Mouse (Mus musculus) heart, adult 2 months (tissue): ENCODE results near the gene Uhrf1. TPM values are rescaled to one million over a fixed set of nuclear protein-coding genes. Genes with fewer than 3 reads are reported as not detected.

Source experiments
- DNase-seq, 2 experiments: peaks; one replicate each; pipeline ENCODE4 v3.0.0; 2021
- H3K27ac ChIP-seq: fragments of 200-600 bp; 2 replicates; pipeline ENCODE4 v1.8.1; 2022
- H3K27me3 ChIP-seq: fragments of 200-500 bp; 2 replicates; pipeline ENCODE4 v1.6.1; 2012; ENCODE audit warnings: mild to moderate bottlenecking, low read length, inconsistent platforms, mixed read lengths; ENCODE audit not compliant: control insufficient read depth, insufficient read depth
- H3K36me3 ChIP-seq: fragments of 200-500 bp; 2 replicates; pipeline ENCODE4 v1.6.1; 2012; ENCODE audit warnings: low read length, inconsistent platforms; ENCODE audit not compliant: control insufficient read depth, insufficient read depth
- H3K4me1 ChIP-seq: fragments of 200-500 bp; 2 replicates; pipeline ENCODE4 v1.6.1; 2011; ENCODE audit warnings: low read length; ENCODE audit not compliant: control insufficient read depth, insufficient read depth
- H3K4me3 ChIP-seq: fragments of 200-600 bp; 2 replicates; pipeline ENCODE4 v1.8.1; 2022
- H3K79me2 ChIP-seq: fragments of 200-500 bp; replicated peaks from 2 replicates; pipeline ENCODE4 v1.6.1; 2012; ENCODE audit warnings: mild to moderate bottlenecking, inconsistent platforms, low read length, moderate library complexity, mixed read lengths; ENCODE audit not compliant: control insufficient read depth, insufficient read depth
- H3K9ac ChIP-seq: fragments of 200-500 bp; 2 replicates; pipeline ENCODE4 v1.6.1; 2012; ENCODE audit warnings: low read depth, mild to moderate bottlenecking, control low read depth, inconsistent platforms, low read length, mixed read lengths
- CTCF ChIP-seq: fragments of 200-600 bp; IDR thresholded peaks from 2 replicates; pipeline ENCODE4 v1.8.1; 2022; ENCODE audit warnings: antibody characterized with exemption, mild to moderate bottlenecking, moderate library complexity
- EP300 ChIP-seq: fragments of 200-500 bp; IDR thresholded peaks from 2 replicates; pipeline ENCODE4 v1.6.1; 2011; ENCODE audit warnings: low read depth, low read length, control low read depth; ENCODE audit not compliant: insufficient read depth
- POLR2A ChIP-seq: fragments of 200-500 bp; IDR thresholded peaks from 2 replicates; pipeline ENCODE4 v1.6.1; 2011; ENCODE audit warnings: mild to moderate bottlenecking, low read depth, low read length, control low read depth; ENCODE audit not compliant: insufficient read depth
- WGBS: fragments of 180-500 bp; shearing (Covaris S2); methylation state at CpG from one replicate; pipeline ENCODE4 v1.1.7; 2018; 5-methylcytosine and 5-hydroxymethylcytosine counted together
- intact Hi-C: fragments of 180-260 bp; cut with DNase I; formaldehyde crosslinking; loops from one replicate; pipeline ENCODE4 v1.15.1; 2025
- polyA plus RNA-seq: library from polyadenylated mRNA; depleted of rRNA; stranded (reverse); fragments of >200 nt; gene quantifications from 2 replicates; pipeline ENCODE4 v1.2.3, GENCODE M21; 2012
- total RNA-seq, 2 experiments: library from RNA; stranded (reverse); gene quantifications; 2 replicates each; pipeline ENCODE4 v1.2.3; 2021

The Uhrf1 gene
- total and polyA plus RNA-seq, 3 experiments, result 1.2 to 2.4 (median 2.0) TPM

- Histone ChIP-seq H3K9ac (no peak overlapping the region), H3K79me2 (no peaks in the 10 kb centered on the region)
Observed at GRCm38 (mm10) chr17:56360451-56360850, 57.3 kb downstream of the Uhrf1 start.

DNA sequence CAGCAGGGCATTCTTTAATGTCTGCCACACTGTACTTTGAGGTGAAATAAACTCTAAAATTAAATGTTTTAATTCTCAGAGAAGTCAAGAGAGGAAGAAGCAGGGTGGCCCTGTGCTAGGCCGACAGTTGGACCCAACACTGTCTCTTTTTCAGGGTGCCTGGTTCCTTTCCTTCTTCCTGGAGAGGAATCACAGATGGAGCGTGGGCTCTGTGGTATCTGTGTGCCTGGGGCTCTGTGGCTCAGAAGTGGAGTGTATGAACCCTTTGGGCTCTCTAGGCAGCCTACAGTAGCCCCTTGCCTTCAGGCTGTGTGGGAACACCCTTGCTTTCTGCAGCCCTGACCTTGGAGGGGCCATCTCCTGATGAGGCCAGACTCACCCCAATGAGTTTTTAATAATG is 58.4 kb downstream of the Uhrf1 start:
- no peaks in the 10 kb centered on the region for H3K79me2 ChIP-seq
- H3K27me3 ChIP-seq, result no peaks in the 10 kb centered on the region
- H3K27ac ChIP-seq, result no peak overlapping the region
- H3K4me1 ChIP-seq, result peaks cover 8% of the 10 kb centered on the region
- H3K4me3 ChIP-seq, result no peak overlapping the region
- 88% methylated on average over 2 of the region's 2 CpGs for WGBS
- no peak overlapping the region for H3K9ac ChIP-seq
- DNase-seq, result no peak
- no peaks in the 10 kb centered on the region for H3K36me3 ChIP-seq
- TF ChIP-seq EP300 (no peak), POLR2A (no peak), CTCF (no peak)
- intact Hi-C loops, result no loop called here

More at GRCm38 (mm10) chr17:56360451-56360850, 57.3 kb downstream of the Uhrf1 start:
- H3K4me3 ChIP-seq, result no peak overlapping the region
- WGBS, result 76% methylated on average over 8 of the region's 8 CpGs
- H3K27me3 ChIP-seq, result no peaks in the 10 kb centered on the region
- H3K27ac ChIP-seq, result no peak overlapping the region
- intact Hi-C loops, result no loop called here
- no peak for DNase-seq
- TF ChIP-seq EP300 (no peak), POLR2A (no peak), CTCF (no peak)
- no peaks in the 10 kb centered on the region for H3K36me3 ChIP-seq
- H3K4me1 ChIP-seq, result peaks cover 3% of the 10 kb centered on the region; the same call in 1 of the 2 replicates

DNA sequence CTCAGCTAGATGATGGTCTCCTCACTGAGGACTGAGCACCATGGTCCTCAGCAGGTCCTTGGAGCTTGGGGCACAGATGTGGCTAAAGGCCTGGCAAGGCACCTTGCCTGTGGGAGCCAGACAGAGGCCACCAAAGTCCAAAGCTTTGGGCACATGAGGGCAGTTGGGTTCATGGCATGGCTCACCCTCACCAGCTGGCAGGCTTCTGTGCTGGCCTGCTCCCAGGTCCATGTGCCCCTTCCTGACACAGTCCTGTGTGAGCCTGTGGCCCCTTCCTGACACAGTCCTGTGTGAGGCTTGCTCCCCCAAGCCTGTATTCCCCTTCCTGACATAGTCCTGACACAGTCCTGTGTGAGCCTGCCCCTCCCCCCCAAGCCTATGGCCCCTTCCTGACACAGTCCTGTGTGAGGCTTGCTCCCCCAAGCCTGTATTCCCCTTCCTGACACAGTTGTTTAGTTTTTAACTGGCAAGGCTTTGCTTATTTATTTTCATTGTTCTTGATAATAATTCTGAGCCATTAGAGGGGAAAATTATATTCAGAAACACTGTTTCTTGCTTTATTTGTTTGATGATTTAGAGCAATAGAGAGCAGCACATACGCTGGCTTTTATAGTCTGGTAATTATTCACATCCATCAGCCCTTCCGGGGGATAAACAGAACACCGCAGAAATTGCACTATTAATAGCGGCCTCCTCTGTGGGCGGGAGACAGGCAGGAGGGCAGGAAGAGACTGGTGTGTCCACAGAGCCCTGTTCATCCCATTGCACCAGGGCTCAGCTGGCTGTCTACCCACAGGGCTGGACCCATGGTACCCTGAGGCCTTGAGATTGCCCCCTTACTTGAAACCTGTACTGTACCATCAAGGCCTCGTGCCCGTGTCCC is 62.9 kb downstream of the Uhrf1 start:
- H3K27ac ChIP-seq, result no peak overlapping the region
- H3K79me2 ChIP-seq, result no peaks in the 10 kb centered on the region
- H3K36me3 ChIP-seq, result no peaks in the 10 kb centered on the region
- H3K27me3 ChIP-seq, result no peaks in the 10 kb centered on the region
- TF ChIP-seq CTCF (no peak), EP300 (no peak), POLR2A (no peak)
- DNase-seq, result no peak
- H3K4me3 ChIP-seq, result no peak overlapping the region
- intact Hi-C loops, result no loop called here
- H3K9ac ChIP-seq, result no peak overlapping the region
- peaks cover 8% of the 10 kb centered on the region for H3K4me1 ChIP-seq
- WGBS, result 43% methylated on average over 7 of the region's 7 CpGs

DNA sequence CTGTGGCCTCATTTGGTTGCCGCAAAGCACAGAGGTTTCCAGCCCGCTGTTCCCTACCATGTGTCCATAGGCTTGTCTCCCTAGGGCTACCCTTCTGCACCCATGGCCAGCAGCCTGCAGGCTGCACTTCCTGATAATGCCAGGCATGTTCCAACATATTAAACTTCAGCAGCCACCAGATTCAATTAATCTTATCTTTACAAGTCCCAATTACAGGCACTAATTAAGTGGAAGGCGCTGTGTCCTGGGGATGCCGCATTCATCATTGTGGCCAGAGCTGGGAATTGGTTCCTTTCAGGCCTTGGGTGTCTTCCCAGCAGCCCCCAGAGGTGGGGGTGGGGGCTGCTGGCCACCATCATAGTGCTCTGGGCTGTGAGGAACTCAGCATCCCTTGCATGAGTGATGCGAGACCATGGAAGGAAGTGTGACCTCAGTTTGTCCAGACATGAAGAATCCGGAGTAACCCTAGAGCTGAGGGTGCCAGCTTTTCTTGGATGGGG is 65.2 kb downstream of the Uhrf1 start:
- intact Hi-C loops, result no loop called here
- TF ChIP-seq POLR2A, result no peak
- TF ChIP-seq CTCF, result no peak
- TF ChIP-seq EP300, result no peak
- DNase-seq, result no peak
- Histone ChIP-seq H3K27me3 (no peaks in the 10 kb centered on the region), H3K4me1 (peaks cover 8% of the 10 kb centered on the region), H3K27ac (no peak overlapping the region), H3K4me3 (no peak overlapping the region), H3K36me3 (no peaks in the 10 kb centered on the region), H3K79me2 (no peaks in the 10 kb centered on the region), H3K9ac (no peak overlapping the region)
- WGBS, result 74% methylated on average over 6 of the region's 6 CpGs

GRCm38 (mm10) chr17:56370090-56370489 is 67.0 kb downstream of the Uhrf1 start:
- no peak for TF ChIP-seq CTCF
- no peak for TF ChIP-seq POLR2A
- TF ChIP-seq EP300, result no peak
- no peak for DNase-seq
- Histone ChIP-seq H3K27me3 (no peaks in the 10 kb centered on the region), H3K4me1 (peaks cover 10% of the 10 kb centered on the region), H3K79me2 (no peaks in the 10 kb centered on the region), H3K9ac (no peak overlapping the region), H3K36me3 (no peaks in the 10 kb centered on the region), H3K4me3 (no peak overlapping the region), H3K27ac (no peak overlapping the region)
- intact Hi-C loops, result no loop called here
- 91% methylated on average over 3 of the region's 3 CpGs for WGBS

- WGBS, result 86% methylated on average over 15 of the region's 15 CpGs
- no peaks in the 10 kb centered on the region for H3K36me3 ChIP-seq
Observed at GRCm38 (mm10) chr17:56371029-56371660, 68.0 kb downstream of the Uhrf1 start.

More at GRCm38 (mm10) chr17:56371029-56371660, 68.0 kb downstream of the Uhrf1 start:
- no peak overlapping the region for H3K27ac ChIP-seq
- H3K27me3 ChIP-seq, result no peaks in the 10 kb centered on the region
- H3K79me2 ChIP-seq, result no peaks in the 10 kb centered on the region
- no peak for DNase-seq
- no peak for TF ChIP-seq POLR2A
- no peak for TF ChIP-seq CTCF
- no peak for TF ChIP-seq EP300
- peaks cover 3% of the 10 kb centered on the region; the same call in 1 of the 2 replicates for H3K4me1 ChIP-seq
- intact Hi-C loops, result no loop called here
- H3K9ac ChIP-seq, result no peak overlapping the region
- no peak overlapping the region for H3K4me3 ChIP-seq
